Mouse (Mus musculus): ENCODE measurements around the gene A730061H03Rik. TPM values are rescaled to one million over a fixed set of nuclear protein-coding genes. Genes with fewer than 3 reads are reported as not detected.
A peak's percentile ranks its signal among the peaks of the same experiment; 100 is the strongest.

Gene A730061H03Rik
- polyA plus RNA-seq, 1 experiment from 2014 or later = 0.80 TPM

GRCm38 (mm10) chr14:55584702-55585565 lies 24.7 kb upstream of the A730061H03Rik start, which contains the start of gene Emc9:
Gene Emc9 (minus strand): TSS chr14:55585302.
- Histone ChIP-seq H3K27ac (ENCODE audit: low read depth, low read length) (0 out of 2 replicates have a peak within 1 kb of the TSS, but pooled peaks have one; percentile 17), H3K4me3 (ENCODE audit: low read depth, low read length) (peak within 1 kb of the TSS; percentile 45), H3K36me3 (ENCODE audit: control insufficient read depth, insufficient read depth, low read length) (no peaks in the 10 kb centered on the region), H3K27me3 (ENCODE audit: control insufficient read depth, insufficient read depth, low read length) (no peaks in the 10 kb centered on the region), H3K4me1 (ENCODE audit: control insufficient read depth, insufficient read depth, low read length) (peaks cover 8% of the 10 kb centered on the region; the same call in 1 of the 2 replicates), H3K9me3 (ENCODE audit: control insufficient read depth, low read length) (no peaks in the 10 kb centered on the region), H3K4me2 (ENCODE audit: low read depth) (peak within 1 kb of the TSS; percentile 76), H3K9ac (ENCODE audit: low read length) (peak within 1 kb of the TSS; percentile 54)
- 2% methylated on average over 43 of the region's 43 CpGs for WGBS
- ATAC-seq (ENCODE audit: insufficient read depth, low FRiP score, low TSS enrichment) = peak; percentile 67; the same call in 1 of the 2 replicates
- peak; percentile 48 for DNase-seq (ENCODE audit: low spot score)

- DNase-seq (ENCODE audit: low spot score) (no peak), ATAC-seq (ENCODE audit: insufficient read depth, low FRiP score, low TSS enrichment) (no peak)
- Histone ChIP-seq H3K9me3 (ENCODE audit: control insufficient read depth, low read length) (no peaks in the 10 kb centered on the region), H3K27ac (ENCODE audit: low read depth, low read length) (no peak overlapping the region), H3K36me3 (ENCODE audit: control insufficient read depth, insufficient read depth, low read length) (no peaks in the 10 kb centered on the region), H3K4me1 (ENCODE audit: control insufficient read depth, insufficient read depth, low read length) (peaks cover 10% of the 10 kb centered on the region; the same call in 1 of the 2 replicates), H3K27me3 (ENCODE audit: control insufficient read depth, insufficient read depth, low read length) (no peaks in the 10 kb centered on the region), H3K4me2 (ENCODE audit: low read depth) (peak overlapping the region; percentile 76), H3K9ac (ENCODE audit: low read length) (no peak overlapping the region), H3K4me3 (ENCODE audit: low read depth, low read length) (peak overlapping the region; percentile 45)
- 34% methylated on average over 5 of the region's 5 CpGs for WGBS
These were observed 24.1 kb upstream of the A730061H03Rik start for GRCm38 (mm10) chr14:55584303-55584701.

GRCm38 (mm10) chr14:55581981-55582681 lies 21.9 kb upstream of the A730061H03Rik start:
- 79% methylated on average over 9 of the region's 9 CpGs for WGBS
- H3K27ac ChIP-seq (ENCODE audit: low read depth, low read length) = no peak overlapping the region
- H3K4me2 ChIP-seq (ENCODE audit: low read depth) = no peak overlapping the region
- H3K9me3 ChIP-seq (ENCODE audit: control insufficient read depth, low read length) = no peaks in the 10 kb centered on the region
- ATAC-seq (ENCODE audit: insufficient read depth, low FRiP score, low TSS enrichment) (no peak), DNase-seq (ENCODE audit: low spot score) (no peak)
- H3K36me3 ChIP-seq (ENCODE audit: control insufficient read depth, insufficient read depth, low read length) = no peaks in the 10 kb centered on the region
- peaks cover 16% of the 10 kb centered on the region for H3K4me1 ChIP-seq (ENCODE audit: control insufficient read depth, insufficient read depth, low read length)
- H3K9ac ChIP-seq (ENCODE audit: low read length) = no peak overlapping the region
- H3K27me3 ChIP-seq (ENCODE audit: control insufficient read depth, insufficient read depth, low read length) = no peaks in the 10 kb centered on the region
- H3K4me3 ChIP-seq (ENCODE audit: low read depth, low read length) = no peak overlapping the region

- no peaks in the 10 kb centered on the region for H3K27me3 ChIP-seq (ENCODE audit: control insufficient read depth, insufficient read depth, low read length)
- no peaks in the 10 kb centered on the region for H3K36me3 ChIP-seq (ENCODE audit: control insufficient read depth, insufficient read depth, low read length)
- peaks cover 16% of the 10 kb centered on the region for H3K4me1 ChIP-seq (ENCODE audit: control insufficient read depth, insufficient read depth, low read length)
- DNase-seq (ENCODE audit: low spot score) (no peak), ATAC-seq (ENCODE audit: insufficient read depth, low FRiP score, low TSS enrichment) (no peak)
- no peak overlapping the region for H3K27ac ChIP-seq (ENCODE audit: low read depth, low read length)
- H3K4me2 ChIP-seq (ENCODE audit: low read depth) = no peak overlapping the region
- H3K9me3 ChIP-seq (ENCODE audit: control insufficient read depth, low read length) = no peaks in the 10 kb centered on the region
- H3K4me3 ChIP-seq (ENCODE audit: low read depth, low read length) = no peak overlapping the region
- H3K9ac ChIP-seq (ENCODE audit: low read length) = no peak overlapping the region
- WGBS = 95% methylated on average over 16 of the region's 16 CpGs
These were observed 20.5 kb upstream of the A730061H03Rik start for GRCm38 (mm10) chr14:55580731-55581130.

- no peak overlapping the region for H3K27ac ChIP-seq (ENCODE audit: low read depth, low read length)
- DNase-seq (ENCODE audit: low spot score) = no peak
- ATAC-seq (ENCODE audit: insufficient read depth, low FRiP score, low TSS enrichment) = no peak
- H3K4me3 ChIP-seq (ENCODE audit: low read depth, low read length) = no peak overlapping the region
- WGBS = 85% methylated on average over 23 of the region's 23 CpGs
- no peaks in the 10 kb centered on the region for H3K36me3 ChIP-seq (ENCODE audit: control insufficient read depth, insufficient read depth, low read length)
- no peaks in the 10 kb centered on the region for H3K27me3 ChIP-seq (ENCODE audit: control insufficient read depth, insufficient read depth, low read length)
- no peak overlapping the region for H3K4me2 ChIP-seq (ENCODE audit: low read depth)
- no peaks in the 10 kb centered on the region for H3K9me3 ChIP-seq (ENCODE audit: control insufficient read depth, low read length)
- peaks cover 13% of the 10 kb centered on the region for H3K4me1 ChIP-seq (ENCODE audit: control insufficient read depth, insufficient read depth, low read length)
- no peak overlapping the region for H3K9ac ChIP-seq (ENCODE audit: low read length)
These were observed 19.6 kb upstream of the A730061H03Rik start for GRCm38 (mm10) chr14:55579511-55580496.

- H3K9me3 ChIP-seq (ENCODE audit: control insufficient read depth, low read length) = no peaks in the 10 kb centered on the region
- 39% methylated on average over 6 of the region's 6 CpGs for WGBS
- peak overlapping the region; percentile 88 for H3K9ac ChIP-seq (ENCODE audit: low read length)
- ATAC-seq (ENCODE audit: insufficient read depth, low FRiP score, low TSS enrichment) (0 out of 2 replicates have a peak, but pooled peaks have one; percentile 15), DNase-seq (ENCODE audit: low spot score) (no peak)
- H3K27ac ChIP-seq (ENCODE audit: low read depth, low read length) = peak overlapping the region; percentile 36
- peaks cover 8% of the 10 kb centered on the region; the same call in 1 of the 2 replicates for H3K4me1 ChIP-seq (ENCODE audit: control insufficient read depth, insufficient read depth, low read length)
- no peaks in the 10 kb centered on the region for H3K36me3 ChIP-seq (ENCODE audit: control insufficient read depth, insufficient read depth, low read length)
- peak overlapping the region; percentile 68 for H3K4me3 ChIP-seq (ENCODE audit: low read depth, low read length)
- peak overlapping the region; percentile 89 for H3K4me2 ChIP-seq (ENCODE audit: low read depth)
- H3K27me3 ChIP-seq (ENCODE audit: control insufficient read depth, insufficient read depth, low read length) = no peaks in the 10 kb centered on the region
These were observed 18.6 kb upstream of the A730061H03Rik start for GRCm38 (mm10) chr14:55578668-55579269.

- no peaks in the 10 kb centered on the region for H3K27me3 ChIP-seq (ENCODE audit: control insufficient read depth, insufficient read depth, low read length)
- peak within 1 kb of the TSS; percentile 68 for H3K4me3 ChIP-seq (ENCODE audit: low read depth, low read length)
- peak within 1 kb of the TSS; percentile 36 for H3K27ac ChIP-seq (ENCODE audit: low read depth, low read length)
- H3K9me3 ChIP-seq (ENCODE audit: control insufficient read depth, low read length) = no peaks in the 10 kb centered on the region
- under 1% methylated on average over 25 of the region's 32 CpGs for WGBS
- peak; percentile 85 for DNase-seq (ENCODE audit: low spot score)
- peak within 1 kb of the TSS; percentile 88 for H3K9ac ChIP-seq (ENCODE audit: low read length)
- H3K4me2 ChIP-seq (ENCODE audit: low read depth) = peak within 1 kb of the TSS; percentile 89
- peaks cover 8% of the 10 kb centered on the region; the same call in 1 of the 2 replicates for H3K4me1 ChIP-seq (ENCODE audit: control insufficient read depth, insufficient read depth, low read length)
- ATAC-seq (ENCODE audit: insufficient read depth, low FRiP score, low TSS enrichment) = peak; percentile 84
- H3K36me3 ChIP-seq (ENCODE audit: control insufficient read depth, insufficient read depth, low read length) = no peaks in the 10 kb centered on the region
These were observed 17.9 kb upstream of the A730061H03Rik start, which contains the start of gene Psme1 for GRCm38 (mm10) chr14:55577871-55578667. Gene Psme1 (plus strand): TSS chr14:55578123.
